Mouse (Mus musculus) liver, embryonic 14 days (tissue): ENCODE measurements around the gene Isoc2b. TPM values are rescaled to one million over a fixed set of nuclear protein-coding genes. Genes with fewer than 3 reads are reported as not detected.

Experiments
- polyA plus RNA-seq: library from polyadenylated mRNA; depleted of rRNA; stranded (reverse); fragments of >200 nt; gene quantifications from 2 replicates; pipeline ENCODE4 v1.2.3, GENCODE M21; 2012; rRNA removed

Gene Isoc2b
- polyA plus RNA-seq: 1.9 and 2.1 TPM in 2 replicates

GRCm38 (mm10) chr7:4870133-4870532 is at the start of gene Isoc2b:
Gene Isoc2b (minus strand): TSS chr7:4870258.

GRCm38 (mm10) chr7:4915007-4915665 is 45.1 kb upstream of the Isoc2b start, which contains the start of gene Zfp628:
Gene Zfp628 (plus strand): TSS chr7:4915217.

GRCm38 (mm10) chr7:4906466-4906950 is 36.5 kb upstream of the Isoc2b start, which contains the start of gene Gm36210:
Gene Gm36210 (minus strand): TSS chr7:4906516.

DNA sequence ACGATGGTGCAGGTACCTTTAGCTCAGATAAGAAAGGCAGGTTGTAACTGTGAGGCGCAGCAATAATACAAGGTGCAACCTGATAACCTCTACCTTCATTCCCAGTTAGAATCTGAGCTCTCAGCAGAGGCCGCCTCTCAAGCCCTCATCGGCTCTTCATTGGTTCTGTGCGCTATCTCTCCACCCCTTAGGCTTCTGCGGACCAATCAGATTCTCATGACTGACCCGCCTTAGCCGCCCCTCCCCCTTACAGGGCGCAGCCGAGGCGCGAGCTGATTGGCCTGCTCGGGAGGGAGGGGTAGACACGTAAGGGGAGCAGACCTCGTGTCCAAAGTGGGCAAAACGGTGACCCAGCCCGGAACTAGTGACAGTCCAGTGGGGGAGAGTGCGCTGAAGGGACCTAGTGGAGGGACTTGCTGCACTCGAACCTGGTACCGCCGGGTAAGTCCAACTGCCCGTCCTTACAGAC is 6.7 kb upstream of the Isoc2b start, which contains the start of gene Isoc2a:
TSS of gene Isoc2a (plus strand) at position 401 of the 469 bp plus-strand sequence.

DNA sequence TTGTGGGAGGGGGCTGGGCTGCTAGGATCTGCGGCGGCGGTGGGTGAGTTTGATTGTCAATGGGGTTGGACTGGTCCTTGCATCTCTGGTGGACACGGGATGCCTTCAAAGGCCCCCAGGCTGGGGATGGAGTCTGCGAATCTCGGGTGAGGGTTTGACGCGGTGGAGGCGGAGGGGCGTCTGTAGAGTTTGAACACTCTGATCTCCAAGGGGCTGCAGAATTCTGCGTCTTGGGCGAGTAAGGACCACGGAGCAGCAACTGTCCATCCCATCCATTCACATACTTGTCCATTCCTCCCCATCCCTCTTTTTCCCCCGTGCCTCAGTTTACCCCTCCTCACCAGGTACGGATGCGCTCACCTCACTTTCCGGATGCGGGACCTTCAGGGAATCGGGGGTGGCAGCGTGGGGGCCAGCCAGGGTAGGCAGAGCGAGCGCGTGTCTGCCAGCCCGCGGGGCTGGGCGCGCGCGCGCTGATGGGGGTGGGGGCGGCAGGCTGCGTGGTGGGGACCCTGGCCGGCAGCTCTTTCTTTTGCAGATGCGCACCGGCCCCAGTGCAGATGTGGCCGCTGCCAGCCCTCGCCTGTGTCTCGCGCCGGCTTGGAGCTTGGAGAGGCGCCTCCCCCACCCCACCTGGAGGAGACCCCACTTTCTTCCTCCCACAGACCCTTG is 25.7 kb downstream of the Isoc2b start, which contains the start of gene Shisa7:
TSS of gene Shisa7 (minus strand) at position 452 of the 672 bp plus-strand sequence.

DNA sequence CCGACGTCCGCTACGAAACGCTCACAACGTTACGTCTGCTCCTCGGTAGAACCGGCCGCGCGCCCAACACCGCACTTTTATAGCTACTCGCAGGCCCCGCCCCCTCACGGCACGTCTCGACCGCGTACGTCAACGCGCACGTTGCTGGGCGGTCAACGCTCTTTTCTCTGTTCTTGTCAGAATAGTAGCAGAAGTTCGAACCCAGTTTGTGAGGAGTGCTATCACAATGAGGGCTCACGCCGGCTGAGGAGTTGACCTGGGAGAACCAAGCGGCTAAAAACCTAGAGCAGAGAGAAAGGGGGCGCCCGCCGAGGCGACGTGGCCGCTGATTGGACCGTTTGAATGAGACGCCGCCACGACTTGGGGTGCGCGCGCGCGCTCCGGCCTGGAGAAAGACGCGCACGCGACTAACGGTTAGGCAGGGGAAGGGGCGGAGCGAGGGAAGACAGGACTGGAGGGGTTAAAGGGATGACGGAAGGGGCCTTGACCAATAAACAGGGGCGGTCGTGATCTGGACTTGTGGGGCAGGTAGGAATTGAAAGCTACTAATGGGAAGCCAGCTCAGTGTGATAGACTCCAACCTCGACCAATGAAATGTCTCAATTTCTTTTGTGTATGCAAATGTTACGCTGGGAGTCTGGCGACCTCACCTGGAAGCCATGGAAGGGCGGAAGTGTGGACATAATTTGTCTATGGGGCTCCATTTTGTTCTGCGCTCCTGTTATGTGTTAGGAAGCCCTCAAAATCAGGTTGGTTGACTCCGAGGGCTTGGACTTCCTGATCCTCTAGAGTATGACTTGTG is 57.6 kb downstream of the Isoc2b start, which contains the start of gene Ube2s:
TSS of gene Ube2s (minus strand) at position 288 of the 802 bp plus-strand sequence.

Other genes with a start within 250 kb of the Isoc2b start
- 28.2 and 34.6 TPM in 2 replicates for gene Tmem86b, start 238.8 kb downstream of the Isoc2b start, polyA plus RNA-seq
- 27.4 and 32.4 TPM in 2 replicates for gene Ppp6r1, start 211.2 kb downstream of the Isoc2b start, polyA plus RNA-seq
- 27.9 and 31.5 TPM in 2 replicates for gene Hspbp1, start 185.2 kb downstream of the Isoc2b start, polyA plus RNA-seq
- 0.37 and 0.41 TPM in 2 replicates for gene Brsk1, start 179.7 kb downstream of the Isoc2b start, polyA plus RNA-seq
- 0.30 and 0.32 TPM in 2 replicates for gene Tmem150b, start 145.0 kb downstream of the Isoc2b start, polyA plus RNA-seq
- gene Kmt5c, start 130.1 kb downstream of the Isoc2b start, polyA plus RNA-seq: 68.0 and 81.2 TPM in 2 replicates
- 104 and 108 TPM in 2 replicates for gene Cox6b2, start 117.2 kb downstream of the Isoc2b start, polyA plus RNA-seq
- not detected in 2 replicates for gene Fam71e2, start 99.0 kb downstream of the Isoc2b start, polyA plus RNA-seq
- 0.02 TPM in 2 replicates for gene Il11, start 87.4 kb downstream of the Isoc2b start, polyA plus RNA-seq
- not detected in 2 replicates for gene Tmem190, start 87.3 kb downstream of the Isoc2b start, polyA plus RNA-seq
- 6.5 and 7.0 TPM in 2 replicates for gene Tmem238, start 80.6 kb downstream of the Isoc2b start, polyA plus RNA-seq
- 272 and 305 TPM in 2 replicates for gene Rpl28, start 77.4 kb downstream of the Isoc2b start, polyA plus RNA-seq
- gene Ube2s, start 57.7 kb downstream of the Isoc2b start, polyA plus RNA-seq: 224 and 291 TPM in 2 replicates
- 0.01 and 0.02 TPM in 2 replicates for gene Shisa7, start 25.6 kb downstream of the Isoc2b start, polyA plus RNA-seq
- 5.9 and 6.6 TPM in 2 replicates for gene Isoc2a, start 6.9 kb upstream of the Isoc2b start, polyA plus RNA-seq
- gene Gm36210, start 36.3 kb upstream of the Isoc2b start, polyA plus RNA-seq: 0.07 and 0.08 TPM in 2 replicates
- gene Zfp628, start 45.0 kb upstream of the Isoc2b start, polyA plus RNA-seq: 2.6 and 2.8 TPM in 2 replicates
- 0.36 and 0.53 TPM in 2 replicates for gene Nat14, start 51.8 kb upstream of the Isoc2b start, polyA plus RNA-seq
- 0.08 and 0.35 TPM in 2 replicates for gene Ssc5d, start 55.5 kb upstream of the Isoc2b start, polyA plus RNA-seq
- gene Sbk2, start 94.1 kb upstream of the Isoc2b start, polyA plus RNA-seq: not detected in 2 replicates
- 0.02 TPM in 1 of 2 replicates, not detected in the other for gene Sbk3, start 100.9 kb upstream of the Isoc2b start, polyA plus RNA-seq
- gene Zfp579, start 125.9 kb upstream of the Isoc2b start, polyA plus RNA-seq: 6.4 and 7.8 TPM in 2 replicates
- 8.2 and 9.0 TPM in 2 replicates for gene Zfp524, start 144.2 kb upstream of the Isoc2b start, polyA plus RNA-seq
- gene Fiz1, start 144.4 kb upstream of the Isoc2b start, polyA plus RNA-seq: 11.0 and 12.0 TPM in 2 replicates
- 0.05 and 0.06 TPM in 2 replicates for gene Gm44973, start 145.2 kb upstream of the Isoc2b start, polyA plus RNA-seq
- gene Zfp865, start 150.1 kb upstream of the Isoc2b start, polyA plus RNA-seq: 4.9 and 5.9 TPM in 2 replicates
- 0.42 and 0.45 TPM in 2 replicates for gene Ccdc106, start 150.3 kb upstream of the Isoc2b start, polyA plus RNA-seq
- gene 4632433K11Rik, start 163.9 kb upstream of the Isoc2b start, polyA plus RNA-seq: not detected in 2 replicates
- 0.83 and 1.1 TPM in 2 replicates for gene Zfp784, start 168.2 kb upstream of the Isoc2b start, polyA plus RNA-seq
- gene Zfp580, start 181.3 kb upstream of the Isoc2b start, polyA plus RNA-seq: 1.2 and 1.3 TPM in 2 replicates
- 130 and 139 TPM in 2 replicates for gene U2af2, start 191.9 kb upstream of the Isoc2b start, polyA plus RNA-seq
- gene Epn1, start 210.0 kb upstream of the Isoc2b start, polyA plus RNA-seq: 45.0 and 54.7 TPM in 2 replicates
- not detected in 2 replicates for gene Rfpl4, start 246.7 kb upstream of the Isoc2b start, polyA plus RNA-seq